Mouse (Mus musculus) ES-E14 (cell line): Measurements from ENCODE around the gene Ltf.

ENCODE experiments used
- CHD2 ChIP-seq: IDR thresholded peaks from 2 replicates; pipeline ENCODE4 v1.6.1; 2014; ENCODE audit warnings: mild to moderate bottlenecking, low read depth, low read length, inconsistent platforms
- HCFC1 ChIP-seq: IDR thresholded peaks from 2 replicates; pipeline ENCODE4 v1.6.1; 2012; ENCODE audit warnings: low read length, inconsistent platforms, borderline replicate concordance; ENCODE audit not compliant: insufficient read depth
- MAFK ChIP-seq: IDR thresholded peaks from 2 replicates; pipeline ENCODE4 v1.6.1; 2014; ENCODE audit warnings: mild to moderate bottlenecking, low read depth, low read length, inconsistent platforms; ENCODE audit not compliant: insufficient read depth
- ZNF384 ChIP-seq: IDR thresholded peaks from 2 replicates; pipeline ENCODE4 v1.6.1; 2012; ENCODE audit warnings: low read depth, low read length, inconsistent platforms

GRCm38 (mm10) chr9:111048452-111048851, 29.4 kb downstream of the Ltf start:
- TF ChIP-seq ZNF384, result no peak
- TF ChIP-seq CHD2, result no peak
- TF ChIP-seq MAFK, result no peak
- no peak for TF ChIP-seq HCFC1
